Mouse (Mus musculus): ENCODE measurements at regions not wholly inside any gene's neighbourhood (a gene's known extent, or its start where the extent isn't known, plus 50 kb on each side); places are given as distances from the start of the nearest gene placed in this dataset.

DNA sequence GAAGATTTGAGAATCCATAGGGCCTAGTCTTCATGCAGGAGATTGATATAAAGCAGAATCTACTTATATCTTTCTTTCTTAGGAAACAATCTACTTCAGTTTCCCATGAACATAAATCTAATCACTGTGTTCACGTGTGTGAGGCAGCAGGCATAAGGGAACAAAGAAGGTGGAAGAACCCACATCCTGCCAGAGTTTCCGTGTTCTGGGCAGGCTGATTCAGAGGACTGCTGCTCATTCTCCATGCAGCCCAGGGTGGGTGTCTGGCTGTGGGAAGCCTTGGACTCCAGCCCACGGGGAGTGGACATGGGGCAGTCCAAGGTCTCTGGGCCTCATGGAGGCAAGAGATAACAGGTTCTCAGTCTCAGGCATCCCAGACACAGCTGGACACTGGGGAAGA is 438.3 kb upstream of the B3galt2 start:
- WGBS = 34% methylated on average over 3 of the region's 3 CpGs
- TF ChIP-seq POLR2A (IDR thresholded peaks at IDR 0.05; ENCODE audit: insufficient read depth, low read depth, low read length) (no peak), EP300 (IDR thresholded peaks at IDR 0.05; ENCODE audit: insufficient read depth, low read depth, low read length) (no peak), CTCF (IDR thresholded peaks at IDR 0.05) (no peak)
- no peak overlapping the region for H3K4me3 ChIP-seq
- no peak overlapping the region for H3K9ac ChIP-seq (ENCODE audit: low read depth, low read length)
- no peaks in the 10 kb centered on the region for H3K4me1 ChIP-seq (ENCODE audit: control insufficient read depth, insufficient read depth, low read length)
- no peaks in the 10 kb centered on the region for H3K79me2 ChIP-seq (replicated peaks; ENCODE audit: control insufficient read depth, insufficient read depth, low read length)
- no peaks in the 10 kb centered on the region for H3K27me3 ChIP-seq (ENCODE audit: control insufficient read depth, insufficient read depth, low read length)
- no peak overlapping the region for H3K27ac ChIP-seq
- intact Hi-C loops (cut with DNase I) = no loop called here
- DNase-seq = no peak
- H3K36me3 ChIP-seq (ENCODE audit: control insufficient read depth, insufficient read depth, low read length) = no peaks in the 10 kb centered on the region

DNA sequence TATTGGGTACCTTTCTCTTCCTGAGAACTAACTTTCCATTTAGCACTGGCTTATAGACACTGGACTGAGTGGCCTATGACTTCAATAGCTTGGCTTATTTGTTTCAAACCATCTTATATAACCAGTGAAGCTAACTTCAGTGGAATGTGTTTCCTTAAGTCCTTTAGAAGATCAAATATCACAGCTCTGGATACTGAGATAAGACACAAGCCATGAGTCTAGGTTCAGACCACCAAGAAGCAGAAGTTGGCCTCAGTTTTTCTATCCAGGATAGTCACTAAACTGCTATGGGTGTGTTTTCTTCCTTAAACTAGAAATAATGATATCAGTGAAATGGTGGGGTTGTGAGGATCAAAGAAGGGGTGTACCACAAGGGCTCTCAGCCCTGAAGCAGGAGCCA is 436.4 kb upstream of the B3galt2 start:
- H3K36me3 ChIP-seq (ENCODE audit: control insufficient read depth, insufficient read depth, low read length) = no peaks in the 10 kb centered on the region
- H3K27ac ChIP-seq = no peak overlapping the region
- no peaks in the 10 kb centered on the region for H3K27me3 ChIP-seq (ENCODE audit: control insufficient read depth, insufficient read depth, low read length)
- TF ChIP-seq POLR2A (IDR thresholded peaks at IDR 0.05; ENCODE audit: insufficient read depth, low read depth, low read length) (no peak), CTCF (IDR thresholded peaks at IDR 0.05) (no peak), EP300 (IDR thresholded peaks at IDR 0.05; ENCODE audit: insufficient read depth, low read depth, low read length) (no peak)
- DNase-seq = no peak
- no peaks in the 10 kb centered on the region for H3K79me2 ChIP-seq (replicated peaks; ENCODE audit: control insufficient read depth, insufficient read depth, low read length)
- no peaks in the 10 kb centered on the region for H3K4me1 ChIP-seq (ENCODE audit: control insufficient read depth, insufficient read depth, low read length)
- intact Hi-C loops (cut with DNase I) = no loop called here
- no peak overlapping the region for H3K9ac ChIP-seq (ENCODE audit: low read depth, low read length)
- no peak overlapping the region for H3K4me3 ChIP-seq

- Histone ChIP-seq H3K27me3 (ENCODE audit: control insufficient read depth, insufficient read depth, low read length) (no peaks in the 10 kb centered on the region), H3K79me2 (replicated peaks; ENCODE audit: control insufficient read depth, insufficient read depth, low read length) (no peaks in the 10 kb centered on the region), H3K4me1 (ENCODE audit: control insufficient read depth, insufficient read depth, low read length) (no peaks in the 10 kb centered on the region), H3K4me3 (no peak overlapping the region), H3K36me3 (ENCODE audit: control insufficient read depth, insufficient read depth, low read length) (no peaks in the 10 kb centered on the region), H3K27ac (no peak overlapping the region), H3K9ac (ENCODE audit: low read depth, low read length) (no peak overlapping the region)
- no peak for TF ChIP-seq POLR2A (IDR thresholded peaks at IDR 0.05; ENCODE audit: insufficient read depth, low read depth, low read length)
- TF ChIP-seq EP300 (IDR thresholded peaks at IDR 0.05; ENCODE audit: insufficient read depth, low read depth, low read length) = no peak
- no peak for TF ChIP-seq CTCF (IDR thresholded peaks at IDR 0.05)
- no peak for DNase-seq
- 77% methylated on average over 3 of the region's 3 CpGs for WGBS
- intact Hi-C loops (cut with DNase I) = no loop called here
These were observed 433.5 kb upstream of the B3galt2 start for GRCm38 (mm10) chr1:143206995-143207394.

DNA sequence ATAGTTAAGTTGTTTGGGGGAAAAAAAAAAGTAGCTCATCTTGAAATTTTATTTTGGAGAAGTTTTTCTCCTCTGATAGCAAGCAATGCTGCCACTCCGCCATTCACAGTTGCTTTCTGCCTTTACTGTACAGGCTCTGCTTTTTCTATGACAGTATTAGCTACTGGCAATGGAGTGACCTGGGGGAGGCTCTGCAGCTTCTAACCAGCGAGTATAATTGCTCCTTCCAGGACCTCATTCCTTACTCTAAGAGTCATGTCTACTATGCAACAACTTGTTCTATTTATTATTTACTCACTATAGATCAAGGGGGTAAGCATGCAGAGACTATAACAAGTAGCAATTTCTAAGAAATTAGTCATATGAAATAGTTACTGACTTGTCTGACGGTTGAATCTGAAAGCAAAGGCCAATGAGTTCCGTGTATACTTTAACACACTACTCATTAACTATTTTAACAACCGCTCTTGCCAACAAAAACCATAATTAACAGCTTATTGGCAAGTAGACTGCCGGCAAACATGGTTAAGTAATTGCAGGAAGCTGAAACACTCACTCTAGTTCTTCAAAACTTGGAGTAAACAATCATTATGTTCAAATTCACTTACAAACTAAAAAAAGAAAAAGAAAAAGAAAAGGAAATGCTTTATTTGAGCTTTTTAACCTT is 432.9 kb upstream of the B3galt2 start:
- 73% methylated on average over 6 of the region's 6 CpGs for WGBS
- Histone ChIP-seq H3K4me3 (no peak overlapping the region), H3K9ac (ENCODE audit: low read depth, low read length) (no peak overlapping the region), H3K79me2 (replicated peaks; ENCODE audit: control insufficient read depth, insufficient read depth, low read length) (no peaks in the 10 kb centered on the region), H3K4me1 (ENCODE audit: control insufficient read depth, insufficient read depth, low read length) (no peaks in the 10 kb centered on the region), H3K27ac (no peak overlapping the region), H3K36me3 (ENCODE audit: control insufficient read depth, insufficient read depth, low read length) (no peaks in the 10 kb centered on the region), H3K27me3 (ENCODE audit: control insufficient read depth, insufficient read depth, low read length) (no peaks in the 10 kb centered on the region)
- no peak for TF ChIP-seq EP300 (IDR thresholded peaks at IDR 0.05; ENCODE audit: insufficient read depth, low read depth, low read length)
- intact Hi-C loops (cut with DNase I) = no loop called here
- no peak for DNase-seq

DNA sequence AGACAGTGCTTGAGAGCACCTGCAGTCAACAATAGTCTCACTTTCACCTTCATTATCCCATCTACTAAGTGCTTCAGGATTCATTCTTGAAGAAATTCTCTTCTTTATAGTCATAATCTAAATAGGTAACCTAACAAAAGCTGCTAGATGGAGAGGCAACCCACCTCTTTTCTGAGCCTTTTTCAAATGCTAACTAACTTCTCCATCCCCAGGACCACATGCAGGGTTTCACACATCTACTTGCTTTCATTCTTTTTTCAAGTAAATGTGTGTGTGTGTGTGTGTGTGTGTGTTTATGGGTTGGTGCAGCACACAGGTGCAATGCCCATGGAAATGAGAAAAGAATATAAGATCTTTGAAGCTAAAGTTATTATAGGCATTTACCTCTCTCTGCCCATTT is 423.1 kb upstream of the B3galt2 start:
- Histone ChIP-seq H3K4me1 (ENCODE audit: control insufficient read depth, insufficient read depth, low read length) (no peaks in the 10 kb centered on the region), H3K9ac (ENCODE audit: low read depth, low read length) (no peak overlapping the region), H3K27ac (no peak overlapping the region), H3K27me3 (ENCODE audit: control insufficient read depth, insufficient read depth, low read length) (no peaks in the 10 kb centered on the region), H3K36me3 (ENCODE audit: control insufficient read depth, insufficient read depth, low read length) (no peaks in the 10 kb centered on the region), H3K4me3 (no peak overlapping the region), H3K79me2 (replicated peaks; ENCODE audit: control insufficient read depth, insufficient read depth, low read length) (no peaks in the 10 kb centered on the region)
- TF ChIP-seq CTCF (IDR thresholded peaks at IDR 0.05) (no peak), EP300 (IDR thresholded peaks at IDR 0.05; ENCODE audit: insufficient read depth, low read depth, low read length) (no peak), POLR2A (IDR thresholded peaks at IDR 0.05; ENCODE audit: insufficient read depth, low read depth, low read length) (no peak)
- DNase-seq = no peak
- intact Hi-C loops (cut with DNase I) = no loop called here

DNA sequence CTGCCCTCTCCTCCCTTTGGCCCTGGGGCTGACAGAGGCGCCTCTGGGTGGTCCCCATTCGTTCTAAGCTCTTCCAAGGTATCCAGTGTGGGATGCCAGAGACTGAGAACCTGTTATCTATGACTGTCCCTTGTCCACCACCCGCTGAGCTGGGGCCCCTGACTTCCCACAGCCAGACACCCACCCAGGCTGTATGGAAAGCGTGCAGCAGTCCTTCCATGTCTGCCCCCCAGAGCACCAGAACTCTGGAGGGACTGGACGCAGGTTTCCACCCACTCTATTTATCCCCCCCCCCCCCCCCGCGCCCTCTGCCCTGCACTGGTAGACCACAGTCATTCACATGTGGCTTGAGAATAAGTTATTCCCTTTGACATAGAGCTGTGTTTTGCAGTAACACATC is 408.5 kb upstream of the B3galt2 start:
- no peak for DNase-seq
- WGBS = 80% methylated on average over 7 of the region's 7 CpGs
- no peak for TF ChIP-seq POLR2A (IDR thresholded peaks at IDR 0.05; ENCODE audit: insufficient read depth, low read depth, low read length)
- TF ChIP-seq CTCF (IDR thresholded peaks at IDR 0.05) = no peak
- no peak for TF ChIP-seq EP300 (IDR thresholded peaks at IDR 0.05; ENCODE audit: insufficient read depth, low read depth, low read length)
- no peak overlapping the region for H3K27ac ChIP-seq
- no peak overlapping the region for H3K9ac ChIP-seq (ENCODE audit: low read depth, low read length)
- intact Hi-C loops (cut with DNase I) = no loop called here
- H3K79me2 ChIP-seq (replicated peaks; ENCODE audit: control insufficient read depth, insufficient read depth, low read length) = no peaks in the 10 kb centered on the region
- no peak overlapping the region for H3K4me3 ChIP-seq
- no peaks in the 10 kb centered on the region for H3K27me3 ChIP-seq (ENCODE audit: control insufficient read depth, insufficient read depth, low read length)
- H3K4me1 ChIP-seq (ENCODE audit: control insufficient read depth, insufficient read depth, low read length) = no peaks in the 10 kb centered on the region
- no peaks in the 10 kb centered on the region for H3K36me3 ChIP-seq (ENCODE audit: control insufficient read depth, insufficient read depth, low read length)
